Mouse (Mus musculus): ENCODE results near the gene Plk5. TPM values are rescaled to one million over a fixed set of nuclear protein-coding genes. Genes with fewer than 3 reads are reported as not detected.

The Plk5 gene
- polyA plus RNA-seq, 1 experiment = 11.1 TPM

DNA sequence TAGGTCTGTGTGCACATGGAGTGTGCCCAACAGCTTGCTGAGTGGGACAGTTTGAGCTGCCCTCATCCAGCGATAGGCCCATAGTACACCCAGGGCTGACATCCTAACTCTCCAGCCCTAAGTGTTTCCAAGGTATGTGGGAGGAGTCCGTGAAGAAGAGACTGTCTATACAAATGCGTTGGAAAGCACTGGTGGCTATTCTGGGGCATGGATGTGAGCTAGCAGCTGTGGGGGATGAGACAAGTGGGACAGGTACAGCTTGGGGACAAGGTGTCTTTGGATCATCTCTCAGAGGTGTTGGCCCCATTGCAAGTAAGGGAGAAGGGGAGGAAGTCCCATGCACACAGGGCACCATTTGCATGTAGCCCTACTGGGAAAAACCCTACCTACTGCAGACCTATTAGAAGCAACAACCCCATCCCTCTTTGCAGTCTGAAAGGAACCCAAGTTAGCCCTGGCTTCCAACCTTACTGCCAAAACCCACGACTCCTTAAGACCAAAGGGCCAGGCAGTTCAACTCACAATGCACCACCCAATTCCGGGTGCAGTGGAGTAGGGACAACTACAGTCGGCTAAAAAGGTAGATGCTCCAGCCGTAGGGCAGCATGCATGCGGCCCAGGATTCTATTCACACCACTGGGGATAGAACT, 41.4 kb downstream of the Plk5 start:
- TF ChIP-seq CTCF (IDR thresholded peaks at IDR 0.05; ENCODE audit: low read depth, low read length) (no peak), EP300 (IDR thresholded peaks at IDR 0.05; ENCODE audit: insufficient read depth, low read depth, low read length) (no peak), POLR2A (IDR thresholded peaks at IDR 0.05; ENCODE audit: insufficient read depth, low read length) (no peak)
- no peaks in the 10 kb centered on the region for H3K4me1 ChIP-seq (ENCODE audit: control insufficient read depth, insufficient read depth, low read length)
- peak overlapping the region; percentile 85 for H3K27ac ChIP-seq (ENCODE audit: insufficient read depth, low read length)
- H3K36me3 ChIP-seq (ENCODE audit: control insufficient read depth, insufficient read depth, low read length, poor library complexity, severe bottlenecking) = peaks cover 16% of the 10 kb centered on the region
- peak overlapping the region; percentile 74 for H3K9ac ChIP-seq (ENCODE audit: low read depth, poor library complexity, severe bottlenecking)
- H3K9me3 ChIP-seq (replicated peaks; ENCODE audit: control insufficient read depth, insufficient read depth, low read length, poor library complexity, severe bottlenecking) = no peaks in the 10 kb centered on the region
- peak overlapping the region; percentile 68 for H3K4me3 ChIP-seq (ENCODE audit: low read depth, low read length)
- H3K27me3 ChIP-seq (ENCODE audit: control insufficient read depth, insufficient read depth, low read length, poor library complexity, severe bottlenecking) = no peaks in the 10 kb centered on the region

DNA sequence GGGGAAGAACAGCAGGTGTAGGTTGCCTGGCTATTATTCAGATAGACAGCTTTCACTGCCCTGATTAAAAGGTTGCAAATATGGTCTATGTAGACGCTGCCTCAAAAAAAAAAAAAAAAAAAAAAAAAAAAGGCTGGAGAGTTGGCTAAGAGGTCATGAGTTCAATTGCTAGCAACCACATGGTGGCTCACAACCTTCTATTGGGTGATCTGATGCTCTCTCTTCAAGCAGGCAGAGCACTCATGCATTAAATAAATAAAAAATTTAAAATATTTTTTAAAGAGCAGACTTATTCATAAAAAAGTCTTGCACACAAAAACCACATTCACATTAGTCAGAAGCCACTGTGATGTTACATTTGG, 41.9 kb downstream of the Plk5 start:
- H3K36me3 ChIP-seq (ENCODE audit: control insufficient read depth, insufficient read depth, low read length, poor library complexity, severe bottlenecking) = peaks cover 16% of the 10 kb centered on the region
- TF ChIP-seq CTCF (IDR thresholded peaks at IDR 0.05; ENCODE audit: low read depth, low read length) (no peak), EP300 (IDR thresholded peaks at IDR 0.05; ENCODE audit: insufficient read depth, low read depth, low read length) (no peak)
- H3K9ac ChIP-seq (ENCODE audit: low read depth, poor library complexity, severe bottlenecking) = peak overlapping the region; percentile 74
- peak overlapping the region; percentile 85 for H3K27ac ChIP-seq (ENCODE audit: insufficient read depth, low read length)
- no peaks in the 10 kb centered on the region for H3K9me3 ChIP-seq (replicated peaks; ENCODE audit: control insufficient read depth, insufficient read depth, low read length, poor library complexity, severe bottlenecking)
- no peaks in the 10 kb centered on the region for H3K4me1 ChIP-seq (ENCODE audit: control insufficient read depth, insufficient read depth, low read length)
- peak overlapping the region; percentile 68 for H3K4me3 ChIP-seq (ENCODE audit: low read depth, low read length)
- no peaks in the 10 kb centered on the region for H3K27me3 ChIP-seq (ENCODE audit: control insufficient read depth, insufficient read depth, low read length, poor library complexity, severe bottlenecking)

GRCm38 (mm10) chr10:80398719-80399190, 42.5 kb downstream of the Plk5 start:
- H3K9me3 ChIP-seq (replicated peaks; ENCODE audit: control insufficient read depth, insufficient read depth, low read length, poor library complexity, severe bottlenecking) = no peaks in the 10 kb centered on the region
- H3K4me3 ChIP-seq (ENCODE audit: low read depth, low read length) = peak overlapping the region; percentile 68
- H3K27me3 ChIP-seq (ENCODE audit: control insufficient read depth, insufficient read depth, low read length, poor library complexity, severe bottlenecking) = no peaks in the 10 kb centered on the region
- no peak for TF ChIP-seq EP300 (IDR thresholded peaks at IDR 0.05; ENCODE audit: insufficient read depth, low read depth, low read length)
- TF ChIP-seq CTCF (IDR thresholded peaks at IDR 0.05; ENCODE audit: low read depth, low read length) = no peak
- no peak for TF ChIP-seq POLR2A (IDR thresholded peaks at IDR 0.05; ENCODE audit: insufficient read depth, low read length)
- H3K9ac ChIP-seq (ENCODE audit: low read depth, poor library complexity, severe bottlenecking) = peak overlapping the region; percentile 74
- H3K4me1 ChIP-seq (ENCODE audit: control insufficient read depth, insufficient read depth, low read length) = no peaks in the 10 kb centered on the region
- peaks cover 12% of the 10 kb centered on the region for H3K36me3 ChIP-seq (ENCODE audit: control insufficient read depth, insufficient read depth, low read length, poor library complexity, severe bottlenecking)
- H3K27ac ChIP-seq (ENCODE audit: insufficient read depth, low read length) = peak overlapping the region; percentile 85

DNA sequence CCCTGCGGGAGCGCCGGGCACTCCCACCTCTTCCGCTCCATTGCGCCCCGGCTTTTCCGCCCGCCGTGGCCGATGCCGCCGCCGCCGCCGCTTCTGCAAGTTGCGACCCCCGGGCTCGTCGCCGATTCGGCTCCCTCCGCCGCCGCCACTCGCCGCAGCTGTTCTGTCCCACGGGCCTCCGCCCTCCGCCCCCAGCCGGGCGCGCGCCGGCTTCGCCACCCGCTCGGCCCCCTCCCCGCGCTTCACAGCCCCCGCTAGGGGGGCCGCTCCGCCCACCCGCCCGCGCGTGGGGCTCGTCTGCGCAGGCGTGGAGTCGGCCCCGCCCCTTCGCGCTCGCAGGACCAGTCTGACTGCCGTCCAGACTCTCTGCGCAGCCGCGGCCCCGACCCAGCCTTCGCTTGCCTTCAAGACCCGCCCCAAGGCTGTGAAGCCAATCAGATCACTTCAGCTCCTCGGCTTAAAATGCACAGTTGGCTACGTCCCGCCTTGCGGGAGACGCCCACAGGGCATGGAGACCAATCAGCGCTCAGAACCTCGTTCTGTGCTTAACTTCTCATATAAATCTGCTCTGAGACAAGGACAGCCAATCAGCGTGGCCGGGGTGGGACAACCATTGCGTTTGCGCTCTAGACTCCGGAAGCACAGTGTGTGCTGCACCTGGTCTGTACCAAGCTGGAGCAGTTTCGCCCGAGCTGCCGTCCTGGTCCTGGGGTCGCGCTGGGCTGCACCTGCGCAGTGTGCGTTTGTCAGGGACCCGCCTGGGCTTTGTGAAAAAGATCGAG, 43.1 kb downstream of the Plk5 start, which contains the start of gene Mbd3:
Mbd3 (minus strand) TSS at position 360 of the 782 bp plus-strand sequence.
- peak within 1 kb of the TSS; percentile 74 for H3K9ac ChIP-seq (ENCODE audit: low read depth, poor library complexity, severe bottlenecking)
- H3K27ac ChIP-seq (ENCODE audit: insufficient read depth, low read length) = peak within 1 kb of the TSS; percentile 85
- peaks cover 11% of the 10 kb centered on the region for H3K36me3 ChIP-seq (ENCODE audit: control insufficient read depth, insufficient read depth, low read length, poor library complexity, severe bottlenecking)
- H3K27me3 ChIP-seq (ENCODE audit: control insufficient read depth, insufficient read depth, low read length, poor library complexity, severe bottlenecking) = no peaks in the 10 kb centered on the region
- H3K4me3 ChIP-seq (ENCODE audit: low read depth, low read length) = peak within 1 kb of the TSS; percentile 68
- H3K9me3 ChIP-seq (replicated peaks; ENCODE audit: control insufficient read depth, insufficient read depth, low read length, poor library complexity, severe bottlenecking) = no peaks in the 10 kb centered on the region
- H3K4me1 ChIP-seq (ENCODE audit: control insufficient read depth, insufficient read depth, low read length) = no peaks in the 10 kb centered on the region
- TF ChIP-seq CTCF (IDR thresholded peaks at IDR 0.05; ENCODE audit: low read depth, low read length) = no peak
- TF ChIP-seq POLR2A (IDR thresholded peaks at IDR 0.05; ENCODE audit: insufficient read depth, low read length) = no peak
- TF ChIP-seq EP300 (IDR thresholded peaks at IDR 0.05; ENCODE audit: insufficient read depth, low read depth, low read length) = no peak

DNA sequence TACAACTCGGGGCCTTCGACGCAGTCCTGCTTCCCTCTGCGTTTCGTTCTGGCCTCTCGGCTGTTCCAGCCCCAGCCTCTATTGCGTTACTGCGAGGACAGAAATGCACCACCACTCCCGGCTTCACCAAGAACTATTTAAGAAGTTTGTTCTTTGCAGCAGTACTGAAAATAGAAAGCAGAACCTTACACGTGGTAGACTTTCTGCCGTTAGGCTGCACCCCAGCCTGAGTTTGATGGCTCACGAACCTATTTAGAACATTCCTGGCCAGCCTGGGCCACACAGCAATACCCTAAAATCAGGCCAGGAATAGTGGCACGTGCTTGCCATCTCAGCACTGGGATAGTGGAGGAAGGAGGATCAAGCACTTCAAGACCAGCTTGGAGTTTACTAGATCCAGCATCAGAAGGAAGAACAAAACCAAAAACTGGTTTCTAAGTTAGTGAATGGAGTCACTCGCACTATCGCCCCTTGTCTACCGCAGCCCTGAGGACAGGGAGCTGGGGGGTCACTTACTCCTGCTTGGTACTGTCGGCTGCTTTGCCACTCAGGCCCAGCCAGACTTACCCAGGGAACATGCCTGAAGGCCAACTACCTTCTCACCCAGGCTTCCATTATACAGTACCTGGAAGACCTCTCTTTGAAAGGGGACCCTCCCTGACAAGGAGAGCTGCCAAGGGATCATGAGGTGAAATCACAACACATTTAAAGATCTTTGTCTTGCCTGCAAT, 43.9 kb downstream of the Plk5 start:
- Histone ChIP-seq H3K36me3 (ENCODE audit: control insufficient read depth, insufficient read depth, low read length, poor library complexity, severe bottlenecking) (peaks cover 11% of the 10 kb centered on the region), H3K4me1 (ENCODE audit: control insufficient read depth, insufficient read depth, low read length) (no peaks in the 10 kb centered on the region), H3K27ac (ENCODE audit: insufficient read depth, low read length) (peak overlapping the region; percentile 17), H3K9me3 (replicated peaks; ENCODE audit: control insufficient read depth, insufficient read depth, low read length, poor library complexity, severe bottlenecking) (no peaks in the 10 kb centered on the region), H3K9ac (ENCODE audit: low read depth, poor library complexity, severe bottlenecking) (peak overlapping the region; percentile 46), H3K27me3 (ENCODE audit: control insufficient read depth, insufficient read depth, low read length, poor library complexity, severe bottlenecking) (no peaks in the 10 kb centered on the region), H3K4me3 (ENCODE audit: low read depth, low read length) (peak overlapping the region; percentile 52)
- TF ChIP-seq POLR2A (IDR thresholded peaks at IDR 0.05; ENCODE audit: insufficient read depth, low read length) = no peak
- no peak for TF ChIP-seq EP300 (IDR thresholded peaks at IDR 0.05; ENCODE audit: insufficient read depth, low read depth, low read length)
- no peak for TF ChIP-seq CTCF (IDR thresholded peaks at IDR 0.05; ENCODE audit: low read depth, low read length)

All from ES-Bruce4 (cell line).